Mouse (Mus musculus) myocyte (in vitro differentiated cells): Measurements from ENCODE around the gene Agap1. TPM values are rescaled to one million over a fixed set of nuclear protein-coding genes. Genes with fewer than 3 reads are reported as not detected.

Experiments
- H3K27me3 ChIP-seq: one replicate; pipeline ENCODE4 v1.6.1; 2011; ENCODE audit not compliant: control insufficient read depth, insufficient read depth, insufficient read length
- H3K36me3 ChIP-seq: one replicate; pipeline ENCODE4 v1.6.1; 2011; ENCODE audit not compliant: control insufficient read depth, insufficient read depth
- H3K4me2 ChIP-seq: one replicate; pipeline ENCODE4 v1.6.1; 2011; ENCODE audit warnings: low read depth, control low read depth
- H3K4me3 ChIP-seq: one replicate; pipeline ENCODE4 v1.5.1; 2011; ENCODE audit warnings: mild to moderate bottlenecking, control low read depth, moderate library complexity
- H3K79me2 ChIP-seq: one replicate; pipeline ENCODE4 v1.6.1; 2011; ENCODE audit not compliant: control insufficient read depth, insufficient read depth
- H3ac ChIP-seq: one replicate; pipeline ENCODE4 v1.6.1; 2011; ENCODE audit not compliant: control insufficient read depth, insufficient read length
- CEBPB ChIP-seq: IDR thresholded peaks from 2 replicates; pipeline ENCODE4 v1.6.1; 2011; ENCODE audit warnings: mild to moderate bottlenecking, moderate library complexity; ENCODE audit not compliant: poor library complexity, insufficient read depth, severe bottlenecking
- E2F4 ChIP-seq: IDR thresholded peaks from one replicate; pipeline ENCODE4 v1.6.1; 2011; ENCODE audit warnings: mild to moderate bottlenecking, control low read depth, moderate library complexity; ENCODE audit not compliant: insufficient read depth
- MAX ChIP-seq: IDR thresholded peaks from one replicate; pipeline ENCODE4 v1.6.1; 2011; ENCODE audit warnings: low read depth, mild to moderate bottlenecking, control low read depth
- MYOD1 ChIP-seq, 3 experiments: IDR thresholded peaks; one replicate each; pipeline ENCODE4 v1.6.1; 2011; ENCODE audit warnings: control low read depth in 2 of 3, low read depth in 2 of 3, mild to moderate bottlenecking in 2 of 3, moderate library complexity in 1 of 3; ENCODE audit not compliant: insufficient read length in 2 of 3, control insufficient read depth in 1 of 3
- MYOG ChIP-seq, 3 experiments: IDR thresholded peaks; one replicate each; pipeline ENCODE4 v1.6.1; 2011; ENCODE audit warnings: control low read depth in 2 of 3, low read depth in 2 of 3, mild to moderate bottlenecking in 2 of 3; ENCODE audit not compliant: insufficient read length in 2 of 3, control insufficient read depth in 1 of 3, insufficient read depth in 1 of 3
- POLR2A ChIP-seq: IDR thresholded peaks from one replicate; pipeline ENCODE4 v1.6.1; 2011; ENCODE audit warnings: low read depth, mild to moderate bottlenecking, control low read depth, moderate library complexity; ENCODE audit not compliant: insufficient read length
- POLR2AphosphoS2 ChIP-seq: IDR thresholded peaks from one replicate; pipeline ENCODE4 v1.6.1; 2011; ENCODE audit warnings: low read depth, control low read depth; ENCODE audit not compliant: insufficient read length
- REST ChIP-seq: IDR thresholded peaks from one replicate; pipeline ENCODE4 v1.6.1; 2011; ENCODE audit warnings: mild to moderate bottlenecking, control low read depth, moderate library complexity; ENCODE audit not compliant: insufficient read depth, insufficient read length
- SRF ChIP-seq: IDR thresholded peaks from one replicate; pipeline ENCODE4 v1.6.1; 2011; ENCODE audit warnings: low read depth; ENCODE audit not compliant: control insufficient read depth, insufficient read length
- TCF12 ChIP-seq: IDR thresholded peaks from one replicate; pipeline ENCODE4 v1.6.1; 2011; ENCODE audit warnings: mild to moderate bottlenecking, control low read depth; ENCODE audit not compliant: poor library complexity, insufficient read depth, severe bottlenecking
- TCF3 ChIP-seq: IDR thresholded peaks from one replicate; pipeline ENCODE4 v1.6.1; 2011; ENCODE audit warnings: low read depth, control low read depth; ENCODE audit not compliant: insufficient read length
- USF1 ChIP-seq: IDR thresholded peaks from one replicate; pipeline ENCODE4 v1.6.1; 2011; ENCODE audit warnings: low read depth, mild to moderate bottlenecking, control low read depth, moderate library complexity
- polyA plus RNA-seq: library from polyadenylated mRNA; unstranded; fragments of >200 nt; fragmentation: generic; extraction: Trizol; gene quantifications from one replicate; pipeline ENCODE4 v1.2.1, GENCODE M21; 2012; ENCODE audit warnings: missing spikeins

The Agap1 gene
- polyA plus RNA-seq, 1 experiment: 48.9 TPM

DNA sequence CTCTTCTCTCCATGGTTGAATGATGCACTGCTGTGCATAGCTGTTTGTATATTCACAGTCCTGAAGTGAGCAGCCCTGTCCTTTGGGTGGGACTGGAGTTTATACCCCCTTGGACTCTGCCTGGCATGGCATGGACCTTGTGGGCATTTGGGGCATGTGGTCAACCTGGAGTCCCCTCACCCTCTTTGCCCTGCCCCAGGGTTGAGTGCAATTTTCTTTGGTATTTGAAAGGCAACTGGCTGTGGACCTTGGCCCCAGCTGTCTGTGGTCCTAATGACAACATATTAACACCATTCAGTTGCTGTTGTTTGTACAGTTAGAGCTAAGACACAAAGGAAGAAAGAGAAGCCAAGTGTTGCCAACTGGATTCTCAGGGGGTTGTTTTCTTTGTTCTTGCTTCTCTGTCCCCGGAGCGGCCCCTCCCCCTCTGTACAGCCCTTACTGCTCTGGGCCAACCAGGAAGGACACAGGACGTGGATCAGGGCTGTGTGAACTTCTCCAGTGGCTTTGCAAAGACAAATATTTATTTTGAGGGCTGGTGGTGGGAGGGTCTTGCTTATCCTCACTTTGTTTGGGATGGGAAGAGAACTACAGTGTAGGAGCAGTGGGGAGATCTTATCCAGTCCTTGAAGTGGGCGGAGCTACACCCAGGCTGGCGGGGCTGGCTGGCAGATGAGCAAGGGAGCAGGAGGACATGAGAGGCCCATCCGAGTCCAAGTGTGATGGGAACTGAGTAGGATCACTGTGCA is 12.9 kb downstream of the Agap1 start:
- H3K4me3 ChIP-seq: no peak overlapping the region
- no peak overlapping the region for H3ac ChIP-seq
- TF ChIP-seq MAX: no peak
- TF ChIP-seq CEBPB: no peak
- TF ChIP-seq USF1: no peak
- TF ChIP-seq MYOG (IDR thresholded peaks at IDR 0.05; ENCODE audit: control insufficient read depth in 1 of 3, insufficient read depth in 1 of 3, insufficient read length in 2 of 3, low read depth in 2 of 3): peak in 1 of 3 experiments; percentile 69
- TF ChIP-seq TCF3: no peak
- peak in 2 of 3 experiments; percentile 32 to 43 for TF ChIP-seq MYOD1 (IDR thresholded peaks at IDR 0.05; ENCODE audit: control insufficient read depth in 1 of 3, insufficient read length in 2 of 3, low read depth in 2 of 3)
- no peaks in the 10 kb centered on the region for H3K36me3 ChIP-seq
- peak overlapping the region; percentile 32 for H3K4me2 ChIP-seq
- H3K79me2 ChIP-seq: peaks cover 93% of the 10 kb centered on the region
- H3K27me3 ChIP-seq: no peaks in the 10 kb centered on the region

DNA sequence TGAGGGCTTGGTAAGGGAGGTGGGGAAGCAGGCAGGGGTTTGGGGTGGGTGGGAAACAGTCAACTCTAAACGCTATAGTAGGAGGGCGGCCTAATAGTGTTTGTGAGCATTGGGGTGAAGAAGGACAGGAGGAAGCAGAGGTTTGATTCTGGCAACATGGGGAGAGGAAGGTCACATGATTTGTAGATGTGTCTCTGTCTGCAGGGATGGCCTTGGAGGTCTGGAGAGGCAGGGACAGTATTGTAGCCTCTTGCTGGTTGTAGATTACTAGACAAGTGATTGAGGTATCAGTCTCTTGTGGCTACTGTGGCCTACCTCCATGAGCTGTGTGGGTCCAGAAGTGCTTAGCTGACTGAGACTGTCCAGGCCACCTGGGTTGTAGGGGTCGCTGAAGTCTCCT is 13.5 kb downstream of the Agap1 start:
- Histone ChIP-seq H3ac (no peak overlapping the region), H3K4me3 (no peak overlapping the region), H3K79me2 (peaks cover 93% of the 10 kb centered on the region), H3K4me2 (no peak overlapping the region), H3K27me3 (no peaks in the 10 kb centered on the region), H3K36me3 (no peaks in the 10 kb centered on the region)
- TF ChIP-seq TCF12: no peak

DNA sequence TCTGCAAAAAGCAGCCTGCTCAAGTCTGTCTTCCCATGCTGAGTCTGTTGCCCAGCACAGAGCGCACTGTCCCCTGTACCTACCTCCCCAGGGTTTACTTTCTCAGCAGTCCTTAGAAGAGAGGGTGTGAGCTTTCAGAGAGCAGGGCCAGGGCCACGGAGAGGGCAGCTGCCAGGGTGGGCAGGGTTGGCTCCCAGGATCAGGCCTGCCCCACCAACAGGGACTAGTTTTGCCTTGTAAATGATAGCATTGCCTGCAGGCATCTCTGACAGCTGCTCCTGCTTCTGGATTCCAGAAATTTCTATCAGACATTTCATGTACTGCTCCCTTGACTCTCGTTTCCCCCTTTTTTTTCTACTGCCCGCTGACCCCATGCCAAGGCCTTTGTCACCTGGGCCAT is 16.8 kb downstream of the Agap1 start:
- H3K79me2 ChIP-seq: peaks cover 93% of the 10 kb centered on the region
- no peak overlapping the region for H3K4me3 ChIP-seq
- H3K36me3 ChIP-seq: no peaks in the 10 kb centered on the region
- no peak overlapping the region for H3ac ChIP-seq
- TF ChIP-seq USF1 (no peak), MYOD1 (IDR thresholded peaks at IDR 0.05; ENCODE audit: control insufficient read depth in 1 of 3, insufficient read length in 2 of 3, low read depth in 2 of 3) (peak; percentile 11 to 88 (median 57)), TCF3 (no peak), POLR2AphosphoS2 (no peak), MYOG (IDR thresholded peaks at IDR 0.05; ENCODE audit: control insufficient read depth in 1 of 3, insufficient read depth in 1 of 3, insufficient read length in 2 of 3, low read depth in 2 of 3) (peak; percentile 73 to 95 (median 78)), E2F4 (no peak), SRF (no peak), MAX (no peak), TCF12 (no peak), POLR2A (no peak), CEBPB (no peak), REST (no peak)
- H3K4me2 ChIP-seq: peak overlapping the region; percentile 10
- H3K27me3 ChIP-seq: no peaks in the 10 kb centered on the region

DNA sequence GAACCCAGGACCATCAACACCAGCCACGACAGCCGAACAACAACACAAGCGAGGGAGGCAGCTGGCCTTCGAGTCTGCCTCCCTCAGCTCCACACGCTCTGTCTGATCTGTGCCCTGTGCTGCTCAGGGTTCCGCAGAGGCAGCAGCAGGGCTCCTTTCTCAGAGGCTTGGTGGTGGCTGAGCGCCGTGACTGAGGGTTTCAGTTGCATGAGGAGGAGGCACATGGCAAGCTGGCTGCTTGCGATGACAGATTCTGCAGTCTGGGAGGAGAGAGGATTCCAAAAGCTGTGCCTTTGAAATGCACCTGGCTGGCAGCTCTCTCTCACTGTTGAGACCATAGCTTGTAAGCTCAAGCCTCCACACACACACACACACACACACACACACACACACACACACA is 17.3 kb downstream of the Agap1 start:
- peaks cover 93% of the 10 kb centered on the region for H3K79me2 ChIP-seq

DNA sequence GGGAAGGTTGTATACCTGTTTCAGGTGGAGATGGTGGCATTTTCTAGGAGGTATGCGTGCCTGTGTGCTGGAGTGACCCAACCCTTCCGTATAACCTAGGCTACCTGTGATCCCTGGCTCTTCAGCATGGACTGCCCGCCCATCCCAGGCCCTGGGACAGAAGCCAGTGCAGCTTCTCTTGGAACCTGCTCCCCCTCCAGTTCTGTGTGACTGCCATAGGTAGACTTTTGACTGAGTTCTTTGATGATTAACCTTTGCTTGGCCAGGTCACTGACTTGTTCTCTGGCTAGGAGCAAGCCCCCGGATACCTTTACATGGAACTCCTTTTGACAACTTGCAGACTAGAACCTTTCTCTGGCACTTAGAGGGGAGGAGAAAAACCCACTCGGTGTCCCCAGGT is 19.3 kb downstream of the Agap1 start:
- Histone ChIP-seq H3ac (no peak overlapping the region), H3K4me3 (no peak overlapping the region), H3K4me2 (no peak overlapping the region), H3K36me3 (no peaks in the 10 kb centered on the region), H3K79me2 (peaks cover 94% of the 10 kb centered on the region), H3K27me3 (no peaks in the 10 kb centered on the region)
- TF ChIP-seq SRF (no peak), TCF12 (no peak), MAX (no peak), CEBPB (no peak), REST (no peak)

More for the DNA sequence above, 17.3 kb downstream of the Agap1 start:
- Histone ChIP-seq H3K27me3 (no peaks in the 10 kb centered on the region), H3K36me3 (no peaks in the 10 kb centered on the region), H3K4me2 (no peak overlapping the region), H3ac (no peak overlapping the region), H3K4me3 (no peak overlapping the region)
- TF ChIP-seq MYOG (IDR thresholded peaks at IDR 0.05; ENCODE audit: control insufficient read depth in 1 of 3, insufficient read depth in 1 of 3, insufficient read length in 2 of 3, low read depth in 2 of 3) (peak in 1 of 3 experiments; percentile 65), E2F4 (no peak), USF1 (no peak), MAX (no peak), POLR2AphosphoS2 (peak; percentile 30)

DNA sequence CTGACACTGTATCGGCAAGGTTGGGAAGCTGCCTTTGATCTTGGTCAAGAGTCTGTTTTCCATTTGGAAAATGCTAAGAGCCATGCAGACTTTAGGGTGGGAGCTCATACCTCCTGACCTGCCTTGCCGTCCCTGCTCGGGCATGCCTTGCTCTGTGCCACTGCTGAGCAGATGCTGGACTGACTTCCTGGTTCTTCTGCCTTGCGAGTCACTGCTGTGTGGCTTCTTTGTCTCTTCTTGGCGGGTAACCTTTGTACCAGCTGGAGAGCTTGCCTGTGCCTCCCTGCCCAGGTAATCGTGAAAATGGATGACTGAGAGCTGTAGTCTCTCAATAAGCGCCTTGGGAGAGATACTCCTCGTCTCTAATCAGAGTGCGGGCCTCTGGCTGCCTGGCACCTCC is 20.2 kb downstream of the Agap1 start:
- TF ChIP-seq MYOG (IDR thresholded peaks at IDR 0.05; ENCODE audit: control insufficient read depth in 1 of 3, insufficient read depth in 1 of 3, insufficient read length in 2 of 3, low read depth in 2 of 3): peak in 1 of 3 experiments; percentile 6
- no peak for TF ChIP-seq POLR2AphosphoS2
- H3K4me2 ChIP-seq: no peak overlapping the region
- H3K36me3 ChIP-seq: no peaks in the 10 kb centered on the region
- no peaks in the 10 kb centered on the region for H3K27me3 ChIP-seq
- peaks cover 94% of the 10 kb centered on the region for H3K79me2 ChIP-seq
- no peak overlapping the region for H3ac ChIP-seq
- H3K4me3 ChIP-seq: no peak overlapping the region
